Mouse (Mus musculus) liver, embryonic 16.5 days (tissue): ENCODE results near the gene Tigd3. TPM values are rescaled to one million over a fixed set of nuclear protein-coding genes. Genes with fewer than 3 reads are reported as not detected.

Experiments
- ATAC-seq: fragments of 200-750 bp; cut with Nextera tagmentation; 2 replicates; pipeline ENCODE4 v1.8.0; 2017; ENCODE audit warnings: low read depth, mild to moderate bottlenecking, moderate number of reproducible peaks, moderate library complexity
- H3K27ac ChIP-seq: fragments of 300-500 bp; sonication (generic); 2 replicates; pipeline ENCODE4 v1.5.1; 2014; ENCODE audit warnings: mild to moderate bottlenecking, low read length
- H3K27me3 ChIP-seq: fragments of 300-500 bp; sonication (generic); 2 replicates; pipeline ENCODE4 v1.6.1; 2014; ENCODE audit warnings: low read depth, low read length, mixed read lengths; ENCODE audit not compliant: control insufficient read depth, insufficient read depth
- H3K36me3 ChIP-seq: fragments of 300-500 bp; sonication (generic); 2 replicates; pipeline ENCODE4 v1.6.1; 2014; ENCODE audit warnings: mild to moderate bottlenecking; ENCODE audit not compliant: control insufficient read depth, insufficient read depth
- H3K4me1 ChIP-seq: fragments of 300-500 bp; sonication (generic); 2 replicates; pipeline ENCODE4 v1.6.1; 2014; ENCODE audit warnings: low read depth, low read length, mixed read lengths; ENCODE audit not compliant: control insufficient read depth
- H3K4me2 ChIP-seq: fragments of 300-500 bp; sonication (generic); 2 replicates; pipeline ENCODE4 v1.6.1; 2014; ENCODE audit warnings: low read depth, low read length, mixed read lengths
- H3K4me3 ChIP-seq: fragments of 300-500 bp; sonication (generic); 2 replicates; pipeline ENCODE4 v1.5.1; 2014; ENCODE audit warnings: low read depth, mild to moderate bottlenecking, low read length
- H3K9ac ChIP-seq: fragments of 300-500 bp; sonication (generic); 2 replicates; pipeline ENCODE4 v1.6.1; 2014; ENCODE audit warnings: low read depth, low read length
- H3K9me3 ChIP-seq: fragments of 300-500 bp; sonication (generic); replicated peaks from 2 replicates; pipeline ENCODE4 v1.6.1; 2016; ENCODE audit warnings: low read length; ENCODE audit not compliant: control insufficient read depth
- whole genome bisulfite sequencing: fragments of 180-500 bp; shearing (Covaris S2); extraction: QIAGEN DNeasy Blood & Tissue Kit; methylation state at CpG from one replicate; pipeline ENCODE4 v1.1.7; 2014; ENCODE audit not compliant: insufficient replicate concordance; 5-methylcytosine and 5-hydroxymethylcytosine counted together
- polyA plus RNA-seq: library from polyadenylated mRNA; unstranded; fragments of >200 nt; fragmentation: Nextera tagmentation; extraction: Ambion mirVana; gene quantifications from 2 replicates; pipeline ENCODE4 v1.2.1, GENCODE M21; 2015

Gene Tigd3
- polyA plus RNA-seq, 1 experiment from 2014 or later = 2.3 TPM

DNA sequence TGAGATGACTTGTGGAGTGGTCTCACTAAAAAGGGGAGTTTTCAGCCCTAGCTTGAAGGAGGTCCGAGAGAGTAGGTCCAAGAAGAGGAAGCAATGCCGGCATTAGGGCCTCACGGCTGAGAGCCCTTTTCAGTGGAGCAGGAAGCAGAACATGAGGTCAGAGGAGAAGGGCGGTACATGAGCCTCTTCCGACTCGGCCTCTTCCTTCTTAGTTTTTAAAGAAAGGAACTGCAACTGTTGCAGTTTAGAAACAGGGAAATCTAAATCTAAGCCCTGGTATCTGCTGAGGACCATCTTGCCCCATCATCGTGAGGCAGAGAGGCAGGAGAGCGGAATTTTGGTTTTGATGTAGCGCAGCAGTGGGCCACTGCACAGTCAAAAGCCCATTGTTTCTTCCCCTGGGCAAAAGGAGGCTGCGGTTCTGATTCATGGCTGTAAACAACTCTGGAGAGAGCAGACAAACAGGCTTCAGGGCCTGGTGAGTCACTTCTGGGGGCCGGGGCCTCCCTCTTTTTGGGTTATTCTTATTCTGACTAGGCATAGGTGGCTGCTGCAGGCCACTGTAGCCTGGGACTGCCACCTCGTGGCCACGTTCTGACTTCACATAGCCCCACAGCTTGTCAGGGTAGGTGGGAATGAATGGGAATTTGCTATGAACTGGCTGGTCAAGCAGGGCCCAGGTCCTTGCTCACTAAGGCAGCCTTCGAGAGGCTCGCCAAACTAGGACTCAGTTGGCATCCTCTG is 16.2 kb downstream of the Tigd3 start, which contains the start of gene Slc25a45:
TSS of gene Slc25a45 (plus strand) at position 191 of the 744 bp plus-strand sequence.
- peak within 1 kb of the TSS; percentile 31 for H3K4me2 ChIP-seq
- ATAC-seq = peak; percentile 47
- H3K9me3 ChIP-seq = no peaks in the 10 kb centered on the region
- peak within 1 kb of the TSS; percentile 50 for H3K9ac ChIP-seq
- H3K27me3 ChIP-seq = no peaks in the 10 kb centered on the region; the same call in 1 of the 2 replicates
- H3K4me3 ChIP-seq = peak within 1 kb of the TSS; percentile 39
- H3K27ac ChIP-seq = peak within 1 kb of the TSS; percentile 82
- 25% methylated on average over 15 of the region's 15 CpGs for WGBS
- H3K4me1 ChIP-seq = peaks cover 50% of the 10 kb centered on the region
- H3K36me3 ChIP-seq = no peaks in the 10 kb centered on the region

GRCm38 (mm10) chr19:5874969-5875480 is 18.9 kb downstream of the Tigd3 start, which contains the start of gene Frmd8:
Frmd8 (minus strand) TSS chr19:5875274.
- ATAC-seq = peak; percentile 78
- peaks cover 48% of the 10 kb centered on the region for H3K4me1 ChIP-seq
- H3K36me3 ChIP-seq = no peaks in the 10 kb centered on the region; the same call in 1 of the 2 replicates
- H3K4me2 ChIP-seq = peak within 1 kb of the TSS; percentile 85
- no peaks in the 10 kb centered on the region for H3K9me3 ChIP-seq
- H3K27ac ChIP-seq = peak within 1 kb of the TSS; percentile 69
- WGBS = under 1% methylated on average over 37 of the region's 37 CpGs
- no peaks in the 10 kb centered on the region; the same call in 1 of the 2 replicates for H3K27me3 ChIP-seq
- H3K4me3 ChIP-seq = peak within 1 kb of the TSS; percentile 73
- peak within 1 kb of the TSS; percentile 80 for H3K9ac ChIP-seq

DNA sequence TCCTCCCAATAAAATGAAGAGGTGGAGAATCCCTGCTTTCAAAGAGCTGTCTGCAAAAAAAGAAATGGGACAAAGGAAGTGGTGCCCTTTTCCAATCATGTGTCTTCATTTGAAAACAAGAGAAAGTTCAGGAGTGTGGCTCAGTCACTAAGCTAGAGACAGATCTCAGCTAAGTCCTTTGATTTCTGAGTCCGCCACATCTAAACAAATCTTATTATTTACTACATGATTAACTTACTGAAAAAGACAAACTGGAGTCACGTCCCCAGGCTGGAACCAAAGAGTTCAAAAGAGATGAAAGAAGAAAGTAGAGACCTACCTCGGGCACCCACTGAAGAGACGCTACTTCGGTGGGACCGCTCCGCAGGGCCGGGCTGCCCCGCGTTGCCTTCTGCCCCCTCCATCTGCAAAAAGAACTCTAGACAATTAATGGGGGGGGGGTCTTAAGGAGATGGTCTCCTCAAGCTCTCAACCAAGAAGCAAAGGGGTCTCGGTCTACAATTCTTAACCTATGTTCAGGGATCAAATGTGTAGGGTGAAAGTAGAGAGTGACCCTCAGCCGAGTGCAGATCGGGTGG is 19.5 kb downstream of the Tigd3 start:
- H3K27me3 ChIP-seq = no peaks in the 10 kb centered on the region; the same call in 1 of the 2 replicates
- H3K4me1 ChIP-seq = peaks cover 48% of the 10 kb centered on the region
- H3K36me3 ChIP-seq = no peaks in the 10 kb centered on the region; the same call in 1 of the 2 replicates
- peak overlapping the region; percentile 69 for H3K27ac ChIP-seq
- peak overlapping the region; percentile 73 for H3K4me3 ChIP-seq
- H3K4me2 ChIP-seq = peak overlapping the region; percentile 85
- no peaks in the 10 kb centered on the region for H3K9me3 ChIP-seq
- WGBS = 5% methylated on average over 13 of the region's 13 CpGs
- no peak for ATAC-seq
- peak overlapping the region; percentile 80 for H3K9ac ChIP-seq

GRCm38 (mm10) chr19:5872931-5873556 is 20.9 kb downstream of the Tigd3 start:
- H3K27ac ChIP-seq = peak overlapping the region; percentile 2
- H3K4me1 ChIP-seq = peaks cover 38% of the 10 kb centered on the region

GRCm38 (mm10) chr19:5872528-5872927 is 21.4 kb downstream of the Tigd3 start:
- H3K27ac ChIP-seq = peak overlapping the region; percentile 2
- ATAC-seq = no peak
- 45% methylated on average over 4 of the region's 4 CpGs for WGBS
- peaks cover 33% of the 10 kb centered on the region for H3K4me1 ChIP-seq
- H3K27me3 ChIP-seq = no peaks in the 10 kb centered on the region; the same call in 1 of the 2 replicates
- H3K36me3 ChIP-seq = no peaks in the 10 kb centered on the region; the same call in 1 of the 2 replicates
- no peak overlapping the region for H3K9ac ChIP-seq
- H3K4me3 ChIP-seq = no peak overlapping the region
- H3K4me2 ChIP-seq = peak overlapping the region; percentile 5; the same call in 1 of the 2 replicates
- H3K9me3 ChIP-seq = no peaks in the 10 kb centered on the region

More at GRCm38 (mm10) chr19:5872931-5873556, 20.9 kb downstream of the Tigd3 start:
- no peak overlapping the region for H3K4me3 ChIP-seq
- H3K9me3 ChIP-seq = no peaks in the 10 kb centered on the region
- H3K27me3 ChIP-seq = no peaks in the 10 kb centered on the region; the same call in 1 of the 2 replicates
- H3K36me3 ChIP-seq = no peaks in the 10 kb centered on the region; the same call in 1 of the 2 replicates
- H3K9ac ChIP-seq = no peak overlapping the region
- WGBS = 44% methylated on average over 19 of the region's 19 CpGs
- no peak overlapping the region for H3K4me2 ChIP-seq
- no peak for ATAC-seq

GRCm38 (mm10) chr19:5871683-5872082 is 22.3 kb downstream of the Tigd3 start:
- H3K9me3 ChIP-seq = no peaks in the 10 kb centered on the region
- no peak for ATAC-seq
- H3K27ac ChIP-seq = peak overlapping the region; percentile 42; the same call in 1 of the 2 replicates
- H3K4me1 ChIP-seq = peaks cover 31% of the 10 kb centered on the region
- H3K27me3 ChIP-seq = no peaks in the 10 kb centered on the region; the same call in 1 of the 2 replicates
- H3K36me3 ChIP-seq = no peaks in the 10 kb centered on the region; the same call in 1 of the 2 replicates
- H3K4me2 ChIP-seq = 0 out of 2 replicates have a peak overlapping the region, but pooled peaks have one; percentile 2
- WGBS = 41% methylated on average over 6 of the region's 6 CpGs
- H3K4me3 ChIP-seq = no peak overlapping the region
- H3K9ac ChIP-seq = no peak overlapping the region

GRCm38 (mm10) chr19:5871273-5871672 is 22.7 kb downstream of the Tigd3 start:
- Histone ChIP-seq H3K36me3 (no peaks in the 10 kb centered on the region; the same call in 1 of the 2 replicates), H3K4me2 (0 out of 2 replicates have a peak overlapping the region, but pooled peaks have one; percentile 2), H3K27me3 (no peaks in the 10 kb centered on the region; the same call in 1 of the 2 replicates), H3K4me3 (no peak overlapping the region), H3K27ac (no peak overlapping the region), H3K9ac (no peak overlapping the region; the same call in 1 of the 2 replicates), H3K4me1 (peaks cover 31% of the 10 kb centered on the region), H3K9me3 (no peaks in the 10 kb centered on the region)
- ATAC-seq = peak; percentile 27; the same call in 1 of the 2 replicates
- WGBS = 32% methylated on average over 7 of the region's 7 CpGs

DNA sequence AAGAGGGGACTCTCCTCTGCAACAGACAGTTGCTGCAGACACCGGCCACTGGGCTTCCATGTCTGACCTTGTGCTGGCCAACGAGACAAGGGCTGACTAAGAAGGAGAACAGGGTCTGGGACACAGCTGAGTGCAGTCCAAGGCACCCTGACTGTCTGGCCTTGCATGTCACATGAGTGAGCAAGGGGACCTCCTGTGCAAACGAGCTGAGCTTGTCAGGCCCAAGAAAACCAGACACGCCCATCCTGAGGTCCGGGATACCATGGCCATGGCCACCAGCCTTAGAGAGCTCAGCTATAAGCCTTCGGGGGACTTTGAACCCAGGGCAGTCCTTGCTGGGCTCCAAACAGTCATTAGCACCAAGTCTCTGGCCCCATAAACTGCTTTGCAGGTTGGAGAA is 25.9 kb downstream of the Tigd3 start:
- H3K9ac ChIP-seq = no peak overlapping the region
- H3K9me3 ChIP-seq = no peaks in the 10 kb centered on the region
- H3K36me3 ChIP-seq = no peaks in the 10 kb centered on the region; the same call in 1 of the 2 replicates
- no peak overlapping the region for H3K4me3 ChIP-seq
- peaks cover 8% of the 10 kb centered on the region for H3K4me1 ChIP-seq
- WGBS = 66% methylated on average over 6 of the region's 6 CpGs
- no peak for ATAC-seq
- H3K27ac ChIP-seq = no peak overlapping the region
- no peaks in the 10 kb centered on the region for H3K27me3 ChIP-seq
- no peak overlapping the region for H3K4me2 ChIP-seq
